Mouse (Mus musculus) bone marrow, adult 2 months (tissue): ENCODE data around the gene Phospho1. TPM values are rescaled to one million over a fixed set of nuclear protein-coding genes. Genes with fewer than 3 reads are reported as not detected.

Experiments
- H3K27ac ChIP-seq: fragments of 200-500 bp; 2 replicates; pipeline ENCODE4 v1.5.1; 2012; ENCODE audit warnings: low read depth, mild to moderate bottlenecking, control low read depth, inconsistent platforms, low read length; ENCODE audit not compliant: control insufficient read depth, poor library complexity, insufficient read depth
- H3K4me1 ChIP-seq: fragments of 200-500 bp; 2 replicates; pipeline ENCODE4 v1.6.1; 2011; ENCODE audit warnings: low read length; ENCODE audit not compliant: control insufficient read depth, insufficient read depth
- H3K4me3 ChIP-seq: fragments of 200-500 bp; replicated peaks from 2 replicates; pipeline ENCODE3; 2011; ENCODE audit warnings: mild to moderate bottlenecking, low read depth, low read length, control low read depth; ENCODE audit not compliant: control insufficient read depth
- CTCF ChIP-seq: fragments of 200-500 bp; IDR thresholded peaks from 2 replicates; pipeline ENCODE4 v1.5.1; 2011; ENCODE audit warnings: low read length, control low read depth; ENCODE audit not compliant: control insufficient read depth, insufficient read depth
- POLR2A ChIP-seq: fragments of 200-500 bp; IDR thresholded peaks from 2 replicates; pipeline ENCODE4 v1.6.1; 2011; ENCODE audit warnings: low read depth, mild to moderate bottlenecking, control low read depth, low read length, borderline replicate concordance; ENCODE audit not compliant: control insufficient read depth
- WGBS: fragments of 180-500 bp; shearing (Covaris S2); methylation state at CpG from one replicate; pipeline ENCODE4 v1.1.7; 2018; 5-methylcytosine and 5-hydroxymethylcytosine counted together
- polyA plus RNA-seq: library from polyadenylated mRNA; stranded (reverse); fragments of >200 nt; gene quantifications from 2 replicates; pipeline ENCODE4 v1.2.4, GENCODE M21; 2011; ENCODE audit warnings: low replicate concordance; ENCODE audit not compliant: missing spikeins, insufficient read depth, insufficient read length

Phospho1 gene
- polyA plus RNA-seq, 1 experiment, result 23.4 TPM

GRCm38 (mm10) chr11:95814101-95814500, 10.2 kb upstream of the Phospho1 start:
- Histone ChIP-seq H3K4me3 (no peak overlapping the region), H3K4me1 (peaks cover 7% of the 10 kb centered on the region; the same call in 1 of the 2 replicates), H3K27ac (no peak overlapping the region)
- TF ChIP-seq POLR2A, result no peak
- no peak for TF ChIP-seq CTCF
- 91% methylated on average over 2 of the region's 2 CpGs for WGBS

- no peak overlapping the region for H3K4me3 ChIP-seq
- no peak overlapping the region for H3K27ac ChIP-seq
- no peak for TF ChIP-seq POLR2A
- TF ChIP-seq CTCF, result no peak
- H3K4me1 ChIP-seq, result peaks cover 6% of the 10 kb centered on the region; the same call in 1 of the 2 replicates
- WGBS, result 77% methylated on average over 5 of the region's 5 CpGs
Observed at GRCm38 (mm10) chr11:95814857-95815256, 9.4 kb upstream of the Phospho1 start.

DNA sequence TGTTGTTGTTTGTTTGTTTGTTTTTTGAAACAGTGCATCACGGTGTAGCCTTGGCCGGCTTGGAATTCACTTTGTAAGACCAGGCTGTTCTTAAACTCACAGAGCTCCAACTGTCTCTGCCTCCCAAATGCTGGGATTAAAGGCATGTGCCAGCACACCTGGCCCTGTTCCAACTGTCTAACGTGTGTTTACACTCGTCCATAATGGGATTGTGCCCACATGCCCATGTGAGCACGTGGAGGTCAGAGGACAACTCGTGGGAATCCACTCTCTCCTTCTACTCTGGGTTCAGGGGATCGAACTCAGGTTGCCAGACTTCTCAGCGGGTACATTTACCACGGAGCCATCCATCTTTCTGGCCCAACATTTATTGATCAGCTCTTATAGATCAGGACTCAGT, 8.9 kb upstream of the Phospho1 start:
- TF ChIP-seq POLR2A, result no peak
- TF ChIP-seq CTCF, result no peak
- Histone ChIP-seq H3K4me3 (no peak overlapping the region), H3K4me1 (peaks cover 6% of the 10 kb centered on the region; the same call in 1 of the 2 replicates), H3K27ac (no peak overlapping the region)
- 81% methylated on average over 9 of the region's 9 CpGs for WGBS

DNA sequence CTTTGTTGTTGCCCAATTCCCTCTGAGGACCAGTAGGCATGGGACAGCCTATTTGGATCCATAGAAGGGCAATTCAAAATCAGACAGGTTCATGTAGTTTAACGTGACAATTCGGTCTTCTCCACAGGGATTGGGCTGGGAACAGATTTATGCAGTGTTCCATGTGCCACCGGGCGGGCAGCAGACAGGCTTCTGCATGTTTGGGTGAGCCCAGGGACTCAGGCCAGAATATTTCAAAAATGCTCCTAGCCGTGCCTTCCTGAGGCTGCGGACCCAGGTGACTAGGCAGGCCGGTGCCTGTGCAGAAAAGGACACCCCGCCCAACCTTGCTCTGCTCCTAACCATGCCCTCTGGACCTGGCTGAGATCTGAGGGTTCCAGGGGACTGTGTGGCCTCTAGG, 5.2 kb upstream of the Phospho1 start:
- TF ChIP-seq POLR2A, result no peak
- no peak for TF ChIP-seq CTCF
- Histone ChIP-seq H3K27ac (no peak overlapping the region), H3K4me3 (no peak overlapping the region), H3K4me1 (no peaks in the 10 kb centered on the region)
- 91% methylated on average over 8 of the region's 8 CpGs for WGBS

DNA sequence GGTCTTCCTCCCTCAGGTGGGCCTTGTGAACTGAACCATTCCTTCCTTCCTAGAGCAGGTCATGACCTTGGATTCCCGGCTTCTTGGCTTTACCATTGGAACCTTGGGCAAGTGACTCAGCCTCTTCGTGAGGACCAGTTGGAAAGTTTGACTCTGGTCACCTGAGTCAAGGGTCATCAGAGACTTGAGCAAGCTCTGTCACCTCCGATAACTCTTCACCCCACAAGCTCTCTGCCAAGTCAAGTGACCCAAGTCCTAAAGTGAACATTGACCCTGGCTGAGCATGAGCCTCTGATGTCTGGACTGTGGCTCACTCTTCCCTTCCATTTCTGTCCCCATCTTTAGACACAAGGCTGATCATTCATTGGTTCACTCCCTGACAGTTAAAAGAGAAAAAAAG, 2.8 kb upstream of the Phospho1 start:
- H3K4me1 ChIP-seq, result no peaks in the 10 kb centered on the region
- WGBS, result 78% methylated on average over 3 of the region's 3 CpGs

GRCm38 (mm10) chr11:95822437-95822836, 1.9 kb upstream of the Phospho1 start:
- 88% methylated on average over 4 of the region's 4 CpGs for WGBS
- H3K4me1 ChIP-seq, result no peaks in the 10 kb centered on the region; the same call in 1 of the 2 replicates

More for the DNA sequence above, 2.8 kb upstream of the Phospho1 start:
- Histone ChIP-seq H3K4me3 (no peak overlapping the region), H3K27ac (no peak overlapping the region)
- TF ChIP-seq POLR2A, result no peak
- TF ChIP-seq CTCF, result no peak

GRCm38 (mm10) chr11:95824877-95825243, 561 bp downstream of the Phospho1 start:
- H3K27ac ChIP-seq, result peak overlapping the region; percentile 85
- peak overlapping the region; percentile 69 for H3K4me3 ChIP-seq
- WGBS, result under 1% methylated on average over 11 of the region's 11 CpGs
- no peak for TF ChIP-seq POLR2A
- TF ChIP-seq CTCF, result no peak
- peaks cover 2% of the 10 kb centered on the region; the same call in 1 of the 2 replicates for H3K4me1 ChIP-seq

More at GRCm38 (mm10) chr11:95822437-95822836, 1.9 kb upstream of the Phospho1 start:
- TF ChIP-seq CTCF, result no peak
- no peak for TF ChIP-seq POLR2A
- H3K4me3 ChIP-seq, result no peak overlapping the region
- no peak overlapping the region for H3K27ac ChIP-seq

DNA sequence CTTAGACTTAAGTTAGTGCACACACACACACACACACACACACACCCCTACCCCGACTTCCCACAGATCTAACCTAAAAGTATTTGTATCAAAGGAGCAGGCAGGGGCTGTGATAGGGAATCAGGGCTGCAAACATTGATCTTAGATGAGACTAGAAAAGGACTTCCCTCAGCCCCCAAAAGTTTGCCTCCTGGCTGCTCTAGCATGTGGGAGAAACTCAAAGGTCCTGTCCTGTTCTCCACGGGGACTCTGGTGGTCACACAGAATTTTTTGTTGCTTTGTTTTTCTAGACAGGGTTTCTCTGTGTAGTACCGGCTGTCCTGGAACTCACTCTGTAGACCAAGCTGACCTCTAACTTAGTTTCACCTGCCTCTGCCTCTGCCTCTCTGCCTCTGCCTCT, 1.3 kb downstream of the Phospho1 start:
- Histone ChIP-seq H3K4me1 (peaks cover 2% of the 10 kb centered on the region; the same call in 1 of the 2 replicates), H3K27ac (peak overlapping the region; percentile 58; the same call in 1 of the 2 replicates), H3K4me3 (peak overlapping the region; percentile 4)
- TF ChIP-seq POLR2A (no peak), CTCF (no peak)
- 50% methylated on average over 3 of the region's 3 CpGs for WGBS
